Mouse (Mus musculus) B cell, adult 2 months (primary cell): ENCODE measurements around the gene Minos1.

ENCODE experiments used
- DNase-seq, 2 experiments: peaks; one replicate each; pipeline ENCODE4 v3.0.0; 2022

The Minos1 gene

DNA sequence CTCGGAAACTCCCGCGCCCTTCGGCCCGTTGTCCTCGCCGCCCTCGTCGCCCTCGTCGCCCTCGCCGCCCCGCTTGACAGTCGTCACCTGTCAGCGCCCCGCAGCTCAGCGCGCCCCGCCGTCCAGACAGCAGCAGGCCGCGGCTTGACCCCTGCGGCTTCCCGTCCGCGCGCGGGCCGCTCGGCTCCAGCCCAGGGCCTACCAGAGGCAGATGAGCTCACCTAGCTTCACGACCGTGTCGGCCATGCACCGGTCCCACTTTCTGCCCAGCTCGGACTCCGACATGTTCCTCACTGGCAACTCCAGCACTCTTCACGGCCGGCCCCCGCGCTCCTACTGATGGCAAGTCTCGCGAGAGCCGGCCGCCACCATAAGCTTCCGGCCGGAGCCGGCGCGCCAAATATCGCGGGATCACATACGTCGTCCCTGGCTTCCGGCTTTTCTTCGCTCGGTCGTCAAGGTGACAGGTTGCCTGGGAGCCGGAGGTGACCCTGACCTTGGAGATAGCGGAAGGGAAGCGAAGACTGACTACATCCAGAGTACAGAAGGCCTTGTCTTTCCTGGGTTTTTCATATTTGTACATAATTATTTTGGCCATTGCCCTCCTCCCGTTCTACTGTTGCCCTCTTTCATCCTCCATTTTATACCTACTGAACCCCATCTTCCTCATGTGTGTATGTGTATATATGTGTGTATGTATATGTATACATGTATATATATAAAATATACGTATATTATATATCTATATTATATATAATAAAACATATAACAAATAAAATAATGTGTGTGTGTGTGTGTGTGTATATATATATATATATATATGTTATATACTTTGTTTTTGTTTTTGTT lies at the start of gene Minos1:
Gene Minos1 (minus strand): TSS at position 413 of the 849 bp plus-strand sequence.
- peak; percentile 94 to 95 for DNase-seq

GRCm38 (mm10) chr4:139179731-139180625 lies 49.1 kb upstream of the Minos1 start:
- no peak for DNase-seq

DNA sequence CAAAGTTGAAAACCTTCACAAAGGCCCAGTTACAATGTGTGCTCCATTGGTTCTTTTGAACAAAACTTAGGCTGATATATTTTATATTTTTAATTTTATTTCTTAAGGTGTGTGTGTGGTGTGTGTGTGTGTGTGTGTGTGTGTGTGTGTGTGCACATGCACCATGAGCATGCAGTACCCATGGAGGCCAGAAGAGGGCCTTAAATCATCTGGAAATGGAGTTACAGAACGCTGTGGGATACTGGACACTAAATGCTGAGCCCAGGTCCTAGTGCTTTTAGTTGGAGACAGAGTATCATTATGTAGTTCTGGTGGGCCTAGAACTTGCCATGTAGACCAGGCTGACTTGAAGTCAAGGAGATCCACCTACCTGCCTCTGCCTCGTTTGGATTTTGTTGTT lies 48.3 kb upstream of the Minos1 start:
- DNase-seq = no peak

DNA sequence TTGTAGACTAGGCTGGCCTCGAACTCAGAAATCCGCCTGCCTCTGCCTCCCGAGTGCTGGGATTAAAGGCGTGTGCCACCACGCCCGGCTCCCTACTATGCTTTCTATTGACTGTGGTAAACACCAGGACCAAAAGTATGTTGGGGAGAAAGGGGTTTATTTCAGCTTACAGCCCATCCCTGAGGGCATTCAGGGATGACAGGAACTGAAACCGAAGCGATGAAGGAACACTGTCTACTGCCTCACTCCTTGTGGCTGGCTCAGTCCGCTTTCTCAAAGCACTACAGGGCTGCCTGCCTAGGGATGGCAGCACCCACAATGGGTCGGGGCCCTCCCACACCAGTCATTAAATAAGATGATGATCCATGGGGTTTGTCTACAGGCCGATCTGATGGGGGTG lies 47.5 kb upstream of the Minos1 start:
- DNase-seq = no peak

DNA sequence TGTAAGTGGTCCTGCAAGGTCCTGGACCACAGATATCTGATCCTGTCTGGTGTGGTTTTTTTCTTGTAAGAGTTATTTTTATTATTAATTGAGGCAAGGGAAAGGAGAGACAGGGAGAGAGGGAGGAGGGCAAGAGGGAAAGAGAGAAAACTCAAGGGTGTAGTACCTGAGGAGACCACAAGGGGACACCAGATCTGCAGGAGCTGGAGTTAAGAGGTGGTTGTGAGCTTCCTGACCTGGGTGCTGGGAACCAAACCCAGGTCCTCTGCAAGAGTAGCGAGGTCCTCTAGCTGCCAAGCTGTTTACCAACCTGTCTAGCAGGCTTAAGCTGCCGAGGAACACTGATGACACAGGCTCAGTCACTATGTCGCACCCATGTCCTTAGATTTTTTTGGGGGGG lies 47.0 kb upstream of the Minos1 start:
- DNase-seq = peak; percentile 35 to 46

DNA sequence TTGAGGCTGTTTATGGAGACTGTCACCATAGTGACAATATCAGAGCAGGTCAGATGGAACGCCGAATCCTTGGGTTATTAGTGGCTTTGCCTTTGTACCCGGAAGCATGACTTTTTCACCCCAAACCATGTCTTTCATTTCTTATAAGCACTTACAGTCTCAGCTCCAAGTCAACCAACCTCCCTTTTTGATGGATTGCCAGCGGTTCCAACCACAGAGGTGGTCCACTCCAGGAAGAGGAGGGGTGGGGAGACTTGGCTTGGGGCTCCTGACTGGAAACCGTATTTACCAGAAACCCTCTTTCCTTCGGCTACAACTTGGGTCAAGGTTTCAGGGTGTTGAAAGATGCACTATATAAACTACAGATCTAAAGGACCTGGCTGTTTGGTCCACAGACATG lies 45.1 kb upstream of the Minos1 start:
- no peak for DNase-seq

DNA sequence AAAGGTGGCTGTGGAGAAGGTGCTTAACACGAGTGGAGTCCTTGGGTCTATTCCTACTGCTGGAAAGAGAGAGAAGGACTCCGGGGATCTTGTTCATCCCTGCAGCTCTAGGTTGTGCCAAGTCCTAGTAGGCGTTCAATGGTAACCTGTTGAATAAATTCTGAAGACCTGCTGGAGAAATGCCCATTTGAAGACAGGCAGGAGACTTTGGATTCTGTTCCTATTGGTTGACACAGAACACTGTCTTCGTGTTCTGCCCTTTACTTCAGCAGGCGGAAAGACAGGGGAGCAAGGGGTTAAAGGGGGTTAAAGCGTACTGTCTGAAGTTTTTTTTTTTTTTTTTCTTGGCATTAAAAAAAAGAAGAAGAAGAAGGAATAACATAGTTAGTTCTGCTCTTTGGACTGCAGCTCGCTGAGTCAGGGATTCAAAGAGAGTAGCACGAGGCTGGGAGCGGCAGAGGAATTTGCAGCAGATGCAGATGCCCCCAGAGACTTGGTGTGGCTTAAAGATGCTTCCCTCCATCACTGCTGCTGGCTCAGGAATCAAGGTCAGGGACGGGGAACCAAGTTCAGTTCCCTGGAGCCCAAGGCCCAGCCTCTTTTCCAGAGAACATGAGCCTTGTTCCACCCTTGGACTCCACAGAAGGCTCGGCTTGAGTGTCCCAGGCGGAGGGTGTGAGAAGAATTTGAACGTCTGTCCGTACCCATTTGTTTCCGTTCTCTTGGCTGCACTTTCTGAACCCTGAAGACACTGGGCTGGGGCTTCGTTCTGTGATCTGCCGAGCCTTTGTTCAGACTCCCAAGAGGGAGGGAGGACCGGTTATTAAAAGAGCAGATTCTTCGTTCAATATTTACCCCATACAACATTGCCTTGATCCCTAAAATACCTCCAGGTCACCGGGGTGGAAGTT lies 44.4 kb upstream of the Minos1 start:
- DNase-seq = no peak

GRCm38 (mm10) chr4:139169748-139170279 lies 38.9 kb upstream of the Minos1 start:
- DNase-seq = no peak

- DNase-seq = peak; percentile 78 to 84
Observed at GRCm38 (mm10) chr4:139168985-139169747, 38.3 kb upstream of the Minos1 start.

GRCm38 (mm10) chr4:139167107-139167506 lies 36.2 kb upstream of the Minos1 start:
- DNase-seq = no peak

GRCm38 (mm10) chr4:139166244-139166643 lies 35.3 kb upstream of the Minos1 start:
- peak; percentile 70 to 73 for DNase-seq

- DNase-seq = no peak
Observed at GRCm38 (mm10) chr4:139165259-139165658, 34.3 kb upstream of the Minos1 start.

DNA sequence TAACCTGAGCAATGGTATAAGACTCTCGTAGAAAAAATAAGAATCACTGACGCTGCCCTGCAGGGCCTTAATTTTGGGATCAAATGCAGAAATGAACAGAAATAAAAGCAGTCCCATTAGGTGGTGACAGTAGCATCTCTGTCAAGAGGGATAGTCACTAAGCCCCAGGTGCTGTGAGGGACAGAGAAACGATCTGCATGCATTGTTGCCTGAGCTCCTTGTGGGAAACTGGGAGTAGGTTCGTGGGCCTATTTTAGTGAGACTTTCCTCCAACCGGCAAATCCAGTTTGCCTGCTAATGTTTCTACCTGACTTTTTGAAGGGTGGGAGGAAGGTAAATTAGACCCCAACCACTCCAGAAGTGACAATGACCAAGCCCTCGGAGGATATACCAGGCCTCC lies 33.2 kb upstream of the Minos1 start:
- DNase-seq = no peak

DNA sequence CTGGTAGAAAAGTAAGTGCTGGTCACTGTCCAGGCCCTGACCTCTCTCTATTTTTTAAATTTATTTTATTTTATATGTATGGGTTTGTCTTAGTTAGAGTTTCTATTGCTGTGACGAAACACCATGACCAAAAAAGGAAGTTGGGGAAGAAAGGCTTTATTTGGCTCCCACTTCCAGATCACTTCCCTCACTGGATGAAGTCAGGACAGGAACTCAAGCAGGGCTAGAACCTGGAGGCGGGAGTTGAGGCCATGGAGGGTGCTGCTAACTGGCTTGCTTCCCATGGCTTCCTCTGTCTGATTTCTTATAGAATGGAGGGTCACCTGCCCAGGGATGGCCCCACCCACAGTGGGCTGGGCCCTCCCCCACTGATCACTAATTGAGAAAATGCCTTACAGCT lies 30.2 kb upstream of the Minos1 start:
- DNase-seq = no peak

DNA sequence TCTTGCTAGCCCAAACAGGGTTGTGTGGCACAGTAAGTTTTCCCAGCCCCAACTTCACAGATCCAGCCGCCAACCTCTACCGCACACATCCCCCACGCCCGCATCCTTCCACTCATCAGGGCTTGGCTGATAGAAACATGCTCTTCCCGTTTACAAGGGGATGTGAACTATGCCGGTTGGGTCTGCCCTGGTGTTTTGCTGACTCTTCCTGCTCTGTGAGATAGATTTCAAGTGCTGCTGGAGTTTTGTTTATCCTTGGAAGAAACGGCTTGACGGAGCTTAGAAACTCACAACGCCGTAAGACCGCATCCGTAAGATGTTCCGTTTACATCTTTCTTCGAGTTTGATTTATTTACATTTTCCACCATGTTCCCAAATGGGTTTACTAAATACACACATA lies 27.4 kb upstream of the Minos1 start:
- no peak for DNase-seq

DNA sequence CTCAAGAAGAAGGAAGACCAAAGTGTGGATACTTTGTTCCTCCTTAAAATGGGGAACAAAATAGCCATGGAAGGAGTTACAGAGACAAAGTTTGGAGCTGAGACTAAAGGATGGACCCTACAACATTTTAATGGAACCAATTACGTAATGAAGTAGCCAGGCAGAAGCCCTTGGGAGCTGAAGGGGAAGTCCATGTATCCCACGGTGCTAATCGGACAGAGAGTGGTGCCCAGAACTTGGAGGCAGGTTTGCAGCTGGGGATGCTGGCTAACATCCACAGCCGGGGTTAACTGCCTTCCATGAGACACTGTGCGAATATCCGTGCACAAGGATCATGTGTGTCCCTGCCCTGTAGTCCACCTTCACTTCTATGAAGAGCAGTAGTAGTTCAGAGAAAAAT lies 25.6 kb upstream of the Minos1 start:
- no peak for DNase-seq

GRCm38 (mm10) chr4:139154576-139155307 lies 23.8 kb upstream of the Minos1 start:
- no peak for DNase-seq

DNA sequence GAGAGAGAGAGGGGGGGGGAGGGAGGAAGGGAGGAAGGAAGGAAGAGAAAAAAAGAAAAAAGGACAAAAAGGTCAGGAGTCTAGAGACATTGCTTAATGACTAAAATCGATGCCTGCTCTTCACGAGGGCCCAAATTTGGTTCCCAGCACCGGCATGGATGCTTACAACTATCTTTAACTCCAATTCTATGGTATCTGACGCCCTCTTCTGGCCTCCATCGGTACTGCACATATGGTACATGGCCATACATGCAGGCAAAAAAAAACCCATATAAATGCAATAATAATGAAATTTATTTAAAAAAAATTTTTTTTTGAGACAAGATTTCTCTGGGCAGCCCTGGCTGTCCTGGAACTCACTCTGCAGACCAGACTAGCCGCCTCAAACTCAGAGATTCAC lies 20.5 kb upstream of the Minos1 start:
- peak in 1 of 2 experiments; percentile 38 for DNase-seq

GRCm38 (mm10) chr4:139146760-139147159 lies 15.8 kb upstream of the Minos1 start:
- DNase-seq = no peak

GRCm38 (mm10) chr4:139145156-139145555 lies 14.2 kb upstream of the Minos1 start:
- peak; percentile 69 to 73 for DNase-seq

DNA sequence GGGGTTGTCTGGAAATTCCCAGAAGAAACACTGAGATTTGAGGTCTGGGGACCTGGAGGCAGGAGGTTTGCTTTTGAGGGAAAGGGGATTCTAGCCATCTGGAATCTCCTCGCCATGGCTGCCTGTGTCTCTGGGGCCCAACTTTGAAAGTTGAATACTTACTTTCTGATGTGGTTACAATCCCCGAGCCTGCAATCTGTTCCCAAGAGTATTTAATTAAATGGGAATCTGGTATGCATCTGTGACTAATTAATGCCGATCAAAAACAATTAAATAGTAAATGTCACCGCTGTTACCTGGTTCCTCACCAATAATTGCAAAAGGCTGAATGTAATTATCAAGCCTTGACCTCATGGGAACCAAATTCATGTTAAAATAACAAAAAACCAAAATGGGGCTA lies 13.7 kb upstream of the Minos1 start:
- no peak for DNase-seq
